ENCODE assay signal across 8 mouse cellular contexts in genomic region chr9:28336511-28337208, GRCm38 (mm10).
A peak's percentile ranks its signal among the peaks of the same experiment; 100 is the strongest.
DNase-seq lines count a peak whose midpoint lies in the region; ATAC-seq and TF ChIP-seq lines count a peak whose summit lies in the region.

No protein-coding gene starts in this region.

- peak overlapping the region; percentile 15; the same call in 1 of the 2 replicates for H3K4me3 ChIP-seq in lung, embryonic 16.5 days (ENCODE audit: low read length)
- no peak overlapping the region for H3K4me3 ChIP-seq in olfactory bulb, adult 2 months (ENCODE audit: insufficient read depth, low read depth, low read length)

- H3K27me3 ChIP-seq in lung, embryonic 16.5 days (ENCODE audit: control insufficient read depth, insufficient read depth, low read depth, low read length): no peaks in the 10 kb centered on the region

- H3K4me1 ChIP-seq in lung, embryonic 16.5 days (replicated peaks; ENCODE audit: control insufficient read depth, insufficient read depth, low read length): no peaks in the 10 kb centered on the region
- peaks cover 6% of the 10 kb centered on the region; the same call in 1 of the 2 replicates for H3K4me1 ChIP-seq in olfactory bulb, adult 2 months (ENCODE audit: control insufficient read depth, insufficient read depth, low read length)

- TF ChIP-seq CTCF in olfactory bulb, adult 2 months (IDR thresholded peaks at IDR 0.05; ENCODE audit: insufficient read depth, low read depth, low read length): no peak

- WGBS in lung, embryonic 16.5 days: 20% methylated on average over 10 of the region's 10 CpGs
- WGBS in olfactory bulb, adult 2 months: 7% methylated on average over 10 of the region's 10 CpGs

- DNase-seq in lung, postnatal 36 days: no peak
- DNase-seq in layer of hippocampus, adult 18-20 months (ENCODE audit: low spot score in 2 of 2): peak; percentile 34 to 60
- DNase-seq in urinary bladder, postnatal 4 days (ENCODE audit: low spot score in 2 of 2): no peak
- no peak for DNase-seq in thymus, postnatal 14 days

- no peaks in the 10 kb centered on the region for H3K9me3 ChIP-seq in lung, embryonic 16.5 days (ENCODE audit: control insufficient read depth, low read length)

- no peak for TF ChIP-seq POLR2A in olfactory bulb, adult 2 months (IDR thresholded peaks at IDR 0.05; ENCODE audit: insufficient read depth, low read depth, low read length)

- peak; percentile 86 for ATAC-seq in lung, embryonic 16.5 days (ENCODE audit: low read depth)
- peak; percentile 87 for ATAC-seq in frontal cortex, adult (ENCODE audit: low TSS enrichment)
- ATAC-seq in monocyte, adult 5-6 weeks (replicated peaks; ENCODE audit: insufficient number of reproducible peaks, low FRiP score, low TSS enrichment, poor library complexity, severe bottlenecking): no peak

- 0 out of 2 replicates have a peak overlapping the region, but pooled peaks have one; percentile 28 for H3K27ac ChIP-seq in lung, embryonic 16.5 days (ENCODE audit: low read length)
- peak overlapping the region; percentile 56 for H3K27ac ChIP-seq in olfactory bulb, adult 2 months (ENCODE audit: insufficient read depth, low read depth, low read length)

- no peaks in the 10 kb centered on the region for H3K36me3 ChIP-seq in lung, embryonic 16.5 days (ENCODE audit: control insufficient read depth, insufficient read depth, low read length)

- peak overlapping the region; percentile 11; the same call in 1 of the 2 replicates for H3K9ac ChIP-seq in lung, embryonic 16.5 days (ENCODE audit: low read length)

- peak overlapping the region; percentile 44 for H3K4me2 ChIP-seq in lung, embryonic 16.5 days (ENCODE audit: low read depth, low read length)

Comparison
In these comparisons a context has a peak if more than half of its experiments do, and no peak if none do; other contexts are left out.
1. DNase-seq: peak in layer of hippocampus, adult 18-20 months (2 of 2); none in lung, postnatal 36 days (single experiment), urinary bladder, postnatal 4 days (0 of 2) and thymus, postnatal 14 days (single experiment).